Mouse (Mus musculus) brain, adult 2 months (tissue): ENCODE results near the gene Rbl1.
A peak's percentile ranks its signal among the peaks of the same experiment; 100 is the strongest.
"Not testable (repeated sequence)": the region's sequence is repeated elsewhere in the genome, so short reads cannot be mapped to it uniquely, and the experiment has no call there.

ENCODE experiments used
- DNase-seq: peaks from one replicate; pipeline ENCODE4 v3.0.0; 2011; ENCODE audit warnings: low read depth, low spot score

Gene Rbl1

GRCm38 (mm10) chr2:157204366-157205218 is at the start of gene Rbl1:
Gene Rbl1 (minus strand): TSS chr2:157204534.
- DNase-seq, result peak; percentile 96

GRCm38 (mm10) chr2:157248111-157248510 is 43.8 kb upstream of the Rbl1 start:
- DNase-seq, result no peak

GRCm38 (mm10) chr2:157245603-157246002 is 41.3 kb upstream of the Rbl1 start:
- peak; percentile 21 for DNase-seq

- no peak for DNase-seq
These were observed 40.7 kb upstream of the Rbl1 start for GRCm38 (mm10) chr2:157245001-157245400.

- no peak for DNase-seq
These were observed 31.6 kb upstream of the Rbl1 start for GRCm38 (mm10) chr2:157235946-157236345.

GRCm38 (mm10) chr2:157221916-157222315 is 17.6 kb upstream of the Rbl1 start:
- not testable (repeated sequence) for DNase-seq

GRCm38 (mm10) chr2:157220108-157220507 is 15.8 kb upstream of the Rbl1 start:
- DNase-seq, result no peak

GRCm38 (mm10) chr2:157211731-157212130 is 7.4 kb upstream of the Rbl1 start:
- DNase-seq, result no peak

- DNase-seq, result peak; percentile 19
These were observed 622 bp downstream of the Rbl1 start for GRCm38 (mm10) chr2:157203459-157204365.

- no peak for DNase-seq
These were observed 1.3 kb downstream of the Rbl1 start for GRCm38 (mm10) chr2:157203026-157203425.

GRCm38 (mm10) chr2:157202361-157202760 is 2.0 kb downstream of the Rbl1 start:
- DNase-seq, result no peak

- DNase-seq, result peak; percentile 27
These were observed 3.1 kb downstream of the Rbl1 start for GRCm38 (mm10) chr2:157201081-157201830.

GRCm38 (mm10) chr2:157198405-157198804 is 5.9 kb downstream of the Rbl1 start:
- DNase-seq, result not testable (repeated sequence)

- DNase-seq, result no peak
These were observed 13.7 kb downstream of the Rbl1 start for GRCm38 (mm10) chr2:157190651-157191050.

GRCm38 (mm10) chr2:157187223-157187622 is 17.1 kb downstream of the Rbl1 start:
- DNase-seq, result peak; percentile 33

GRCm38 (mm10) chr2:157186504-157186903 is 17.8 kb downstream of the Rbl1 start:
- no peak for DNase-seq

GRCm38 (mm10) chr2:157185022-157185660 is 19.2 kb downstream of the Rbl1 start:
- DNase-seq, result no peak

GRCm38 (mm10) chr2:157178167-157178566 is 26.2 kb downstream of the Rbl1 start:
- DNase-seq, result no peak

GRCm38 (mm10) chr2:157176248-157176647 is 28.1 kb downstream of the Rbl1 start:
- no peak for DNase-seq

- no peak for DNase-seq
These were observed 29.9 kb downstream of the Rbl1 start for GRCm38 (mm10) chr2:157174416-157174815.

- no peak for DNase-seq
These were observed 30.8 kb downstream of the Rbl1 start for GRCm38 (mm10) chr2:157173555-157173954.
